Mouse (Mus musculus) cerebellum, adult 2 months (tissue): ENCODE data around the gene Fam57a. TPM values are rescaled to one million over a fixed set of nuclear protein-coding genes. Genes with fewer than 3 reads are reported as not detected.
"Not testable (repeated sequence)": the region's sequence is repeated elsewhere in the genome, so short reads cannot be mapped to it uniquely, and the experiment has no call there.

Source experiments
- DNase-seq, 2 experiments: peaks; one replicate each; pipeline ENCODE4 v3.0.0; 2021
- H3K27ac ChIP-seq: fragments of 200-500 bp; 2 replicates; pipeline ENCODE4 v1.5.1; 2012; ENCODE audit warnings: low read length, control low read depth, inconsistent platforms; ENCODE audit not compliant: insufficient read depth
- H3K27me3 ChIP-seq: fragments of 200-500 bp; 2 replicates; pipeline ENCODE4 v1.6.1; 2012; ENCODE audit warnings: inconsistent platforms, mild to moderate bottlenecking, low read length, moderate library complexity; ENCODE audit not compliant: control insufficient read depth, insufficient read depth
- H3K4me1 ChIP-seq: fragments of 200-500 bp; 2 replicates; pipeline ENCODE4 v1.6.1; 2011; ENCODE audit warnings: low read length; ENCODE audit not compliant: control insufficient read depth, insufficient read depth
- H3K4me3 ChIP-seq: fragments of 200-500 bp; replicated peaks from 2 replicates; pipeline ENCODE3; 2011; ENCODE audit warnings: mild to moderate bottlenecking, low read depth, low read length, control low read depth; ENCODE audit not compliant: insufficient read depth
- CTCF ChIP-seq: fragments of 200-500 bp; IDR thresholded peaks from 2 replicates; pipeline ENCODE4 v1.5.1; 2011; ENCODE audit warnings: low read depth, mild to moderate bottlenecking, control low read depth, low read length, moderate library complexity, borderline replicate concordance; ENCODE audit not compliant: insufficient read depth
- POLR2A ChIP-seq: fragments of 200-500 bp; IDR thresholded peaks from 2 replicates; pipeline ENCODE4 v1.6.1; 2011; ENCODE audit warnings: low read length, control low read depth, borderline replicate concordance; ENCODE audit not compliant: insufficient read depth
- WGBS: fragments of 180-500 bp; shearing (Covaris S2); methylation state at CpG from one replicate; pipeline ENCODE4 v1.1.7; 2018; 5-methylcytosine and 5-hydroxymethylcytosine counted together
- polyA plus RNA-seq: library from polyadenylated mRNA; depleted of rRNA; stranded (reverse); fragments of >200 nt; gene quantifications from 2 replicates; pipeline ENCODE4 v1.2.3, GENCODE M21; 2012

Gene Fam57a
- polyA plus RNA-seq, 1 experiment = 25.7 TPM

DNA sequence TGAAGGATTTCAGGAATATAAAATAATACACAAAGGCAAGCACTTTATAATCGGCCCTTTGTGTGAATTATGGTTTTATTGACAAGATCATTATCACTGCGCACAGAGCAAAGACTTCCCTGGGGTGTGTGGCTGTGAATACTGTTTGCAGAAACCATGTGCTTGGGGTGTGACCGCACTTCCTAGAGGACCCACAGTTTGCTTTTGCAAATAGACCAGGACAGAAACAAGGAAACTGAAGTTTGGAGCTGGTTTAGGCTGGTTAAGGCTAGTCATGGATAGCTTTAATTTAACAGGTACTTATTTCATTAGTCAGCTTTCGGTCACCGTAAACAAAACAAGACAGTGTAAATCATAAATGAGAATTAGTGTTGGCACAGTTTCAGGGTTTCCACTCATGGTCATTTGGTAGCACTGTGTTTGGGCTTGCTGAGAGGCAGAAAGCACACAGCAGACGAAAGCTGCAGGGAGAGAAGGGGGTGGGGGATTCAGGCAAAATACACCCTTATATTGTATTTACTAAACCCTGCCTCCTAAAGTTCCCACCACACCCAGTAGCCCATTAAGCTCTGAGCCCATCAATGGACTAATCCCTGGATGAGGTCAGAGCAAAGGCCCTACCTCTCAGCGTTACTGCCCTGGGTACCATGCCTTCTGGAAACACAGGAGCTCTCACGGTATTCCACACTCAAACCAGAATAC lies 17.0 kb downstream of the Fam57a start:
- Histone ChIP-seq H3K4me3 (no peak overlapping the region), H3K27me3 (no peaks in the 10 kb centered on the region), H3K27ac (no peak overlapping the region), H3K4me1 (peaks cover 3% of the 10 kb centered on the region; the same call in 1 of the 2 replicates)
- 64% methylated on average over 8 of the region's 8 CpGs for WGBS
- no peak for TF ChIP-seq CTCF
- TF ChIP-seq POLR2A = no peak
- DNase-seq = no peak

DNA sequence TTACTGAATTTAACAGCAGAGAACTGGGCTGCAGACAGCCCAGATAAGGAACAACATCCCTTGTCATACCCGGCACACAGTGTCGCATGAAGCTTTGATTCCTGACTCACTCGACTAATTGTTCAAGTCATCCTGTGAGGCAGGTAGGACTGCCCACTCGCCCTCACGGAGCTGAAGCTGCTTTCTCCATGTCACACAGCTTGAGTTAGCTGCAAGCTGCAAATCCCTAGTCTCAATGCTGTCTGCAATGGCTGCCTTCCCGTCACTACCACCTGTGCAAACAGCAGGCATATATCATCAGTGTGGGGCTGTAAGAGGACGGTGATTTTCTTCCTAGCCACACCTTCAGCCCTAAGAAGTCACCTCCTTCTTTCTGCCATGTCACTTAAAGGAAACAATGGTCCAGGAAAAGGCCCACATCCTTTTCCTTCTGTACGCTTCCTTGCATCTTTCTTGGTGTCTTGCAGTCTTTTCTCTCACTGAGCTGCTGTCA lies 17.6 kb downstream of the Fam57a start:
- H3K27ac ChIP-seq = no peak overlapping the region
- H3K4me1 ChIP-seq = peaks cover 4% of the 10 kb centered on the region; the same call in 1 of the 2 replicates
- no peak for DNase-seq
- no peak for TF ChIP-seq POLR2A
- TF ChIP-seq CTCF = no peak
- 46% methylated on average over 8 of the region's 8 CpGs for WGBS
- H3K4me3 ChIP-seq = no peak overlapping the region
- no peaks in the 10 kb centered on the region for H3K27me3 ChIP-seq

GRCm38 (mm10) chr11:76201761-76202674 lies 22.5 kb downstream of the Fam57a start:
- TF ChIP-seq POLR2A = peak; percentile 82
- no peak for TF ChIP-seq CTCF
- WGBS = 1% methylated on average over 89 of the region's 90 CpGs
- peak; percentile 90 to 93 for DNase-seq
- no peaks in the 10 kb centered on the region for H3K27me3 ChIP-seq
- peaks cover 4% of the 10 kb centered on the region; the same call in 1 of the 2 replicates for H3K4me1 ChIP-seq
- H3K4me3 ChIP-seq = peak overlapping the region; percentile 80
- peak overlapping the region; percentile 72 for H3K27ac ChIP-seq

GRCm38 (mm10) chr11:76206793-76207192 lies 27.3 kb downstream of the Fam57a start:
- Histone ChIP-seq H3K27me3 (no peaks in the 10 kb centered on the region), H3K4me1 (peaks cover 6% of the 10 kb centered on the region), H3K4me3 (no peak overlapping the region), H3K27ac (no peak overlapping the region)
- no peak for TF ChIP-seq CTCF
- TF ChIP-seq POLR2A = no peak
- WGBS = 38% methylated on average over 5 of the region's 5 CpGs
- peak in 1 of 2 experiments; percentile 46 for DNase-seq

DNA sequence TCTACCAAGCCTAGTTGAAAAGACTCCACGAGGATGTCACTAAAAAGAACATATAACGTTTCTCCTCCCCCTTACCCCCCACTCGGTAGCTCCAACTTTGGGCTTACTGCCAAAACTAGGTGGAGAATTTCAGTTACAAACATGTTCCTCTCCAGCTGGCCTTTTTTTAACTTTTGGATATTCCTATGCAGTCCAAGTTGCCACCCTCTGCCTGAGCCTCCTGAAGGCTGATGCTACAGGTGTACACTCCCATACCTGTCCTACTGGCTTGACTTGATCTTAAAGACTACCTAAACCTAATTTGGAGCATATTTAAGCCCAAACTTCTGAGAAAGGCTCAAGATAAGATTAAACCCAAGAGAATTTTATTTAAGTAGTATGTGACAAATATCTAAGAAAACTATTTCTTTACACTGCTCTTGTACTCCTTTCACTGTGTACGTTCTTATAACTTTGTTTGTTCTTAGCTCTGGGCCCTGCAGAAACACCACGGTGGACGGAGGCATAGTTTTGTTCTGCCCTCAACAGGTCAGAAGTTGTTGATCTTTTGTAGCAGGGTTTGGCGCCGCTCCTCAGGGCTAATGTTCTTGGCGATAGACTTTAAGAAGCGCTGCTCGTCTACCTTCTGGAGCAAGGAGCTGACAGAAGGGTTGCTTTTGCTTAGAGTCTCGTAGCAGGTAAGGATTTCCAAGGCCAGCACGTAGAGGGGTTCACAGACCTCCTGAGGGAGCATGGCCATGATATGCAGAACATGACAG lies 30.9 kb downstream of the Fam57a start:
- Histone ChIP-seq H3K4me3 (no peak overlapping the region), H3K27ac (no peak overlapping the region), H3K27me3 (no peaks in the 10 kb centered on the region), H3K4me1 (peaks cover 10% of the 10 kb centered on the region)
- no peak for DNase-seq
- WGBS = 77% methylated on average over 13 of the region's 13 CpGs
- TF ChIP-seq CTCF = no peak
- TF ChIP-seq POLR2A = no peak

- peak; percentile 44 to 55 for DNase-seq
- H3K4me1 ChIP-seq = peaks cover 12% of the 10 kb centered on the region
- not testable (repeated sequence) for H3K4me3 ChIP-seq, H3K27ac ChIP-seq, H3K27me3 ChIP-seq
- 14% methylated on average over 6 of the region's 6 CpGs for WGBS
These were observed 32.1 kb downstream of the Fam57a start for GRCm38 (mm10) chr11:76211595-76211994.

DNA sequence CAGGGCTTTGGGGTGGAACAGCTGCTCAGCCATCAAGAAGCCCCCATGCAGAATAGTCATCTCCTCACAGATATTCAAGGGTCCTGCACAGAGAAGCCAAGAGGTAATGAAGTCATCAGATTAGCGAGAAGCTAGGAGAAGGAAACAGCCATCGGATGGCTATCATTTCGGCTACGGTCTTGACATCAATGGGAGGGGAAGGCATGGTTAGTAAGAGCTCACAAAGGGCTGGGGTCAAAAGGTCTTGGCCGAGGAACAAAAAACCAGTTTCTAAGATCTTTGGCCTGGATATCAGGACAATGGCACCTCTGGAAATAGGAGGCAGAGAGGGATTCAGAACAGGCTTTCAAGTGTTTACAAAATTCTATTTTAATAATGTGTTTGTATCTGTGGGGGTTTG lies 34.4 kb downstream of the Fam57a start:
- 34% methylated on average over 5 of the region's 5 CpGs for WGBS
- no peak for TF ChIP-seq POLR2A
- no peak for TF ChIP-seq CTCF
- Histone ChIP-seq H3K4me1 (peaks cover 14% of the 10 kb centered on the region), H3K27me3 (no peaks in the 10 kb centered on the region), H3K27ac (no peak overlapping the region), H3K4me3 (no peak overlapping the region)
- DNase-seq = no peak
